Mouse (Mus musculus) erythroblast, embryonic 14.5 days (primary cell): ENCODE data around the gene Nmt1.

ENCODE experiments used
- GATA1 ChIP-seq: IDR thresholded peaks from 2 replicates; pipeline ENCODE4 v1.6.1; 2012; ENCODE audit warnings: low read length, inconsistent platforms, mixed read lengths
- TAL1 ChIP-seq: IDR thresholded peaks from 3 replicates; pipeline ENCODE4 v1.6.1; 2012; ENCODE audit warnings: low read length, inconsistent platforms, mixed read lengths

- TF ChIP-seq GATA1 (no peak), TAL1 (no peak)
These were observed 72.4 kb downstream of the Nmt1 start for GRCm38 (mm10) chr11:103100361-103100760.
